Mouse (Mus musculus): ENCODE measurements around the gene Fuca1.
"Not testable (repeated sequence)": the region's sequence is repeated elsewhere in the genome, so short reads cannot be mapped to it uniquely, and the experiment has no call there.

The Fuca1 gene

GRCm38 (mm10) chr4:135922190-135922589 lies 1.7 kb downstream of the Fuca1 start:
- no peak for DNase-seq (ENCODE audit: low spot score in 2 of 2)

GRCm38 (mm10) chr4:135924418-135924817 lies 3.9 kb downstream of the Fuca1 start:
- DNase-seq (ENCODE audit: low spot score in 2 of 2): no peak

DNA sequence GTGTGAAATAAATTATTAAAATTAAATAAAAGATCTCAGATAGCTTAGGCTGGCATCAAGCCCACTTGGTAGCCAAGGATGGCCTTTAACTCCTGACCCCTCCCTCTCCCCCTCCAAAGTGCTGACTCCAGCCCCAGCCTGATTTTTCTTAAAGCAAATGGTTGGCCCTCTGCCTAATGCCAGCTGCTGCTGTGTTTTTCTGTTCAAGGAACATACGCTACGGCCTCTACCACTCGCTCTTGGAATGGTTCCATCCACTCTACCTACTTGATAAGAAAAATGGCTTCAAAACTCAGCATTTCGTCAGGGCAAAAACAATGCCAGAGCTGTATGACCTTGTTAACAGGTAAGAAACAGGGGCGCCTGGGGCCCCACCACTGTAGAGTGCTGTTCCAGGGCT lies 4.8 kb downstream of the Fuca1 start:
- DNase-seq (ENCODE audit: low spot score in 2 of 2): no peak

- no peak for DNase-seq (ENCODE audit: low spot score in 2 of 2)
These were observed 5.8 kb downstream of the Fuca1 start for GRCm38 (mm10) chr4:135926195-135926808.

GRCm38 (mm10) chr4:135926861-135927260 lies 6.3 kb downstream of the Fuca1 start:
- no peak for DNase-seq (ENCODE audit: low spot score in 2 of 2)

DNA sequence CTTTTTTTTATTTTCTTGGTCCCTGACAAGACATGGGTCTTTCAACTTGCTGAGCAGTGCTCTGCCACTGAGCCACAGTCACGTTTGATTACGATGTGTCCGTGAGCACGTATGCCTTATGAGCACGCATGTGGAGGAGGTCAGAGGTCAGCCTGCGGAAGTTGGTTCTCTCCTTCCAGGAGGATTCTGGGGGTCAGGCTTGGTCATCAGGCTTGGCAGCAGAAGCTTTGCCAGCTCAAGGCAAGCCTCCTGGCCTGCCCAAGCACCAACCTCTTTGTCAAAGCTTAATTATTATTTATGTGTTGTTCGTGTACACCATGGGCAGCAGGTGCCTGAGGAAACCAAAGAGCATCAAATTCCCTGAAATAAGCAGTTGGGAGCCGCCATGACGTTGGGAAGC lies 7.8 kb downstream of the Fuca1 start:
- no peak for DNase-seq (ENCODE audit: low spot score in 2 of 2)

DNA sequence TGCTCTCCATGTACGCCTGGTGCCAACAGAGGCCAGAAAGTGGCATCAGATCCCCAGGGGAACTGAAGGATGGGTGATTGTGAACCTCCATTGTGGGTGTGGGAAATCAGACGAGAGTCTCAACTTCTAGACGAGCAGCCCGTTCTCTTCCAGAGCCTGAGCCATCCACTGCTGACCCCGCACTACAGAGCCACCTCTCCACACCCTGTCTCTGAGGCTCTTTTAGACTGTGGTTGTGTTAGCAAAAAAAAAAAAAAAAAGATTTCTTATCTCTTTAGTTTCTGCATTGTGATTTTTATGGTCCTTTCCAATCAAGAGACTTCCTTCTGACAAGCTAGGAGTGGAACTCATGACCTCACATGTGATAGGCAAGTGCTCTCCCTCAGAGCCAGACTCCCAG lies 8.9 kb downstream of the Fuca1 start:
- DNase-seq (ENCODE audit: low spot score in 2 of 2): no peak

GRCm38 (mm10) chr4:135929828-135930227 lies 9.3 kb downstream of the Fuca1 start:
- no peak for DNase-seq (ENCODE audit: low spot score in 2 of 2)

DNA sequence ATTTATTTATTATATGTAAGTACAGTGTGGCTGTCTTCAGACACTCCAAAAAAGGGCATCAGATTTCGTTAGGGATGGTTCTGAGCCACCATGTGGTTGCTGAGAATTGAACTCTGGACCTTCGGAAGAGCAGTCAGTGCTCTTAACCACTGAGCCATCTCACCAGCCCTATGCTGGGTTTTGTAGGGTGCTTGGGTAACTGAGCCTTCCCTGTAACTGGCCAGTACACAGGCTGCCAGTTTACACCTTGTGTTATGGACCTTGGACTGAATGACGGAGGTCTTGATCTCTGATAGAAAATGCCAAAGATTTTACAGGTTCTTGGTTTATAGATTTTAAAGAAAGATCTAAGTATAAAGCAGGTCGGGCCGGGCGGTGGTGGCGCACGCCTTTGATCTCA lies 9.7 kb downstream of the Fuca1 start:
- no peak for DNase-seq (ENCODE audit: low spot score in 2 of 2)

DNA sequence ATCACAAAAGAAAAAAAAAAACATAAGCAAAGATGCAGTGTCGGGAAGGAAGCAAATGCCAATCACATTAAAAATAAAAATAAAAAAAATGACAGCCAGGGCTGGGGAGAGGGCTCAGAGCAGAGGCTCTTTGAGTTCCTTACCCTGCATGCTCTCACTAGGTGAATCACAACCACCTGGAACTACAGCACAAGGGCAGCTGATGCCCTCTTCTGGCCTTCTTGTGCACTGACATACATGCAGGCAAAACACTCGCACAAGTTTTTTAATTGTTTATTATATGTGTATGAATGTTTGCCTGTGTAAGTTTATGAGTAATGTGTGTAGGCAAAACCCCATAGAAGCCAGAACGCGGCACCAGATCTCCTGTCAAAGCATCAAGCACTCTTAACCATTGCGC lies 11.3 kb downstream of the Fuca1 start:
- no peak for DNase-seq (ENCODE audit: low spot score in 2 of 2)

DNA sequence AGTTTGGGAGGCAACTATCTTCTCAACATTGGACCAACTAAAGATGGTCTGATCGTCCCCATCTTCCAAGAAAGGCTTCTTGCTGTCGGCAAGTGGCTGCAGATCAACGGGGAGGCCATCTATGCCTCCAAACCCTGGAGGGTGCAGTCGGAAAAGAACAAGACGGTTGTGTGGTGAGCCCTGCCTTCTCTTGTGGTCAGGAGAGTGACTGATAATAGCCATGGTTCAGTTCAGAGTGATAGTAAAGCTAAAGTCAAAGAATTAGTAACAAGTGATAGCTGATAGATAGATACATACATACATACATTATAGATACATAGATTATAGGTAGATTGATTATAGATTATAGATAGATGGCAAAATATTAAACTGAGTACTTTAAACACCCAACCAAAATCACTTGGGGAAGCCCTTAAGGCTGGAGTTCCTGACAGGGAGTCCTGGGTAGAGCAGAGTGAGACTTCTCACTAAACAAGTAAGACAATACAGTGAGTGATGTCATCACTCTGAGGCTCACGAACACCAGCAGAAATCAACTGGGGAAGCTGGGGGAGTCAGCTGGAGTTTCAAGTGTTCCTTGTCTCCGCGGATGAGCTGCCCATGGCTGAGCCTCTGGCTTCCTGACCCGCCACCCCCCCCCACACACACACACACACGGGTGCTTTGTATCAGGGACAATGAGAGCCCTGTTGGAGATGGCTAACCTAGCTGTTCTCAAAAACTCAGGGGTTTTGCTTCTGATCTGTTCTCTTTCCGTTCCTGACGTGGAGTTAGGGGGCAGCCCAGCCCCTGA lies 14.4 kb downstream of the Fuca1 start:
- no peak for DNase-seq (ENCODE audit: low spot score in 2 of 2)

GRCm38 (mm10) chr4:135935502-135935901 lies 15.0 kb downstream of the Fuca1 start:
- DNase-seq (ENCODE audit: low spot score in 2 of 2): no peak

DNA sequence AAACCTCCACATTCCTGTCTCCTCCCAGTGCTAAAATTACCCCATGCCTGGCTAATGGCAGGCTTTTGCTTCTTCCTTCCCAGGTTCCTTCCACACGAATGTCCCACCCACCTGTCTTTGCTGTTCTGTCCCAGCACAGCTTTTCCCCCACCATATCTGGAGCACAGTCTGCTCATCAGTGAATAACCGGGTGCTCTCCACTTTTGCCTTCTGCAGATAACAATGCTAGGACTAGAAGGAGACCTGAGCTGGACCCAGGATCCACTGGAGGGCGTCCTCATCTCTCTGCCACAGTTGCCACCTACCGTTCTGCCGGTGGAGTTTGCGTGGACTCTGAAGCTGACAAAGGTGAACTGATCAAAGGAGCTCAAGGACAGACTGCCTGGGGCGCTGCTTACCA lies 18.3 kb downstream of the Fuca1 start:
- DNase-seq (ENCODE audit: low spot score in 2 of 2): no peak

- DNase-seq (ENCODE audit: low spot score in 2 of 2): not testable (repeated sequence)
These were observed 20.5 kb downstream of the Fuca1 start for GRCm38 (mm10) chr4:135941026-135941425.

DNA sequence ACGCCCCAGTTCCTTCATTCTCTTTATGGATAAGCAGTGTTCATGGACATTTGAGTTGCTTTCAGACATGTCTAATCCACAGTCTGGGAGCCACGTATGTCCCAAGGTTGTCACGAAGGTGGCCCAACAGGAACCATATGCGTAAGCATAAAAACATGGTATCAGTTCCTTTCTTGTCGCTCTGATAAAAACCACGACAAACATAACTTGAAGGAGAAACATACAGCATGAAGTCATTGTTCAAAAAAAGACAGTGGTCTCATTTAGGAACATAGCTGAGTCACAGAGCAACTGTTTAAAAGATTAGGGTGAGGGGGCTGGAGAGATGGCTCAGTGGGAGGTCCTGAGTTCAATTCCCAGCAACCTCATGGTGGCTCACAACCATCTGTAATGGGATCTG lies 21.7 kb downstream of the Fuca1 start:
- DNase-seq (ENCODE audit: low spot score in 2 of 2): no peak

GRCm38 (mm10) chr4:135943389-135943788 lies 22.9 kb downstream of the Fuca1 start:
- DNase-seq (ENCODE audit: low spot score in 2 of 2): no peak

DNA sequence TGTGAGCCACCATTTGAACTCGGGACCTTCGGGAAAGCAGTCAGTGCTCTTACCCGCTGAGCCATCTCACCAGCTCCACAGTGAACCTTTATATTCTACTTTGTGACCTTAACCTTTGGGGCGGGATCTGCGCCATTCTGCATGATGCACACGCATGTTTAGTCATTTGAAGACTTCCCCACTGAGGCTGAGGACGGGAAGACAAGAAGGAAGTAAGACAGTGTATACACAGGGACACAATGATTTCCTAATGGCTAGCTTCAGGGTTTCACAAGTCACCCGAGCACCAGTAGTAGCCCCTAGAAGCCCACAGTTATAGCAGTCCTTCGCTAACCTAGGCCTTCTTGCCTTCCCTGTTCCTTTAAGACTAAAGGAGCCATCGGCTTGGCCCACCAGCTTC lies 25.2 kb downstream of the Fuca1 start:
- DNase-seq (ENCODE audit: low spot score in 2 of 2): no peak

GRCm38 (mm10) chr4:135946278-135946658 lies 25.7 kb downstream of the Fuca1 start, which contains the start of gene Hmgcl:
Gene Hmgcl, plus strand, starts transcription at chr4:135946448.
- DNase-seq (ENCODE audit: low spot score in 2 of 2): peak; percentile 95

DNA sequence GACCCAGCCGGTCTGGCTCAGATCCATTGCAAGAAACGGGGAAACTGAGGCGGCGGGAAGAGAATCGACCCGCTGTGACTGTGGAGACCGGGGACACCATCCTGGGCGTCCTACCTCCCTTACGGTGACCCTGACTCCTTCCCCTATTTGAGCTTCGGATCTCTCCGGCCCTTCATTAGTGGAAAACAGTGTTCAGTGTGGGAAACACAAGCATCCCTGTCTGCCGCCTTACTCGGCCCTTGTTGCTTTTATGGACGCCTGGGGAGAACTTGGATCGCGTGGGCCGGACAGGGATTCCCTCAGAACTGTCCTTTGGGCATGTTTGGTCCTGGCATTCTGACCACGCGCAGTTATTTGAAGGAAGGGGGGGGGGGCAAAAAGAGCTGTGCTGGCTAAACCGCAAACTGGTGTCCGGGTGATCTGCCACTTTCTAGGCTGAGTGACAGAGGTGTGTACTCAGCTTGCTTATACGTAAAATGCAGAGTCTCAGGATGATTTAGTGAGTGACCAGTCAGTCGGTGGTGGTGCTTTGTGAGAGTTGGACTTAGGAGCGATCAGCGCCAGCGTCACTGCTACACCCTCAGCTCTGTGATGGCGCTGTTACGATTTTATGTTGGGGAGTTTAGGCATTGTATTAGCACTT lies 26.2 kb downstream of the Fuca1 start:
- peak; percentile 37 to 47 for DNase-seq (ENCODE audit: low spot score in 2 of 2)

GRCm38 (mm10) chr4:135948142-135948541 lies 27.6 kb downstream of the Fuca1 start:
- DNase-seq (ENCODE audit: low spot score in 2 of 2): no peak

GRCm38 (mm10) chr4:135949475-135949874 lies 28.9 kb downstream of the Fuca1 start:
- no peak for DNase-seq (ENCODE audit: low spot score in 2 of 2)

GRCm38 (mm10) chr4:135949911-135950310 lies 29.4 kb downstream of the Fuca1 start:
- DNase-seq (ENCODE audit: low spot score in 2 of 2): peak in 1 of 2 experiments; percentile 40

DNA sequence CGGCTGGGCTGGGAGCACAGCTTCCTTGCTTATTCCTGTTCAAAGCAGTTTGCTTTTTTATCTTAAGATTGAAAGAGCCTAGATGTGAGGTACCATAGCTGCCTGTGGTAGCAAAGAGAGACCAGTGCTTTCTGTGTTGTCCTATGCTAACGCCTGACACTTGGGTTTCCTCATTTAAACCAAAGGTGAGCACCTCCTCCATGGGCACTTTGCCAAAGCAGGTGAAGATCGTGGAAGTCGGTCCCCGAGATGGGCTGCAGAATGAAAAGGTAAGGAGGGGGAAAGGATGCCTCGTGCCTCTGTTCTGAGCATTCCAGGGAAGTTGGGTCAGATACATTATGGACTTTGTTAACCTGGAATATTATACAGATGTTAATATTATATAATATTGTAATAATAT lies 29.8 kb downstream of the Fuca1 start:
- DNase-seq (ENCODE audit: low spot score in 2 of 2): no peak
